Mouse (Mus musculus): ENCODE data around the gene Car14. TPM values are rescaled to one million over a fixed set of nuclear protein-coding genes. Genes with fewer than 3 reads are reported as not detected.

Gene Car14
- total and polyA plus RNA-seq, 2 experiments from 2014 or later, result 9.4 to 16.7 TPM

GRCm38 (mm10) chr3:95932566-95932965 is 28.1 kb upstream of the Car14 start:
- 89% methylated on average over 7 of the region's 7 CpGs for WGBS
- Histone ChIP-seq H3K27ac (no peak overlapping the region), H3K4me3 (ENCODE audit: low read length) (no peak overlapping the region), H3K36me3 (ENCODE audit: insufficient read depth, low read length) (peaks cover 16% of the 10 kb centered on the region; the same call in 1 of the 2 replicates), H3K9ac (replicated peaks; ENCODE audit: low read length) (no peak overlapping the region), H3K27me3 (ENCODE audit: insufficient read depth, low read length) (no peaks in the 10 kb centered on the region), H3K4me1 (ENCODE audit: insufficient read depth, low read length) (no peaks in the 10 kb centered on the region), H3K4me2 (ENCODE audit: low read depth, low read length) (no peak overlapping the region), H3K9me3 (ENCODE audit: low read length) (no peaks in the 10 kb centered on the region)
- no peak for TF ChIP-seq CTCF (IDR thresholded peaks at IDR 0.05; ENCODE audit: low read depth)
- no peak for DNase-seq (ENCODE audit: low spot score)
- no peak for ATAC-seq

DNA sequence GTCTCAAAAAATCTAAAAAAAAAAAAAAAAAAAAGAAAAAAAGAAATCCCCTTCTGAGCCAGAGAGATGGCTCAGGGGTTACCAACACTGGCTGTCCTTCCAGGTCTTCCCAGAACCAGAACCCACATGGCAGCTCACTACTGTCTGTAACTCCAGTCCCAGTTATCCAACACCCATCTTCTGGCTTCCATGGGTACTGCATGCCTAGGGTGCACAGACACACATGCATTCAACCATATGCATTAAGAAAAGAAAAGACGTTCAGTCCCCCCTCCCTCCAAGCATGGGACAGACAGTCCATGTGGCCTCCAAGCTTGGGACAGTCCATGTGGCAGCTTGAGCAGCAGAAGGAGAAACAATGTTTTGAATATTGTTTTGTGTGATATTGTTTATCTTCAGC is 27.7 kb upstream of the Car14 start:
- H3K27ac ChIP-seq, result no peak overlapping the region
- H3K9ac ChIP-seq (replicated peaks; ENCODE audit: low read length), result no peak overlapping the region
- ATAC-seq, result no peak
- no peaks in the 10 kb centered on the region for H3K4me1 ChIP-seq (ENCODE audit: insufficient read depth, low read length)
- H3K9me3 ChIP-seq (ENCODE audit: low read length), result no peaks in the 10 kb centered on the region
- peaks cover 12% of the 10 kb centered on the region; the same call in 1 of the 2 replicates for H3K36me3 ChIP-seq (ENCODE audit: insufficient read depth, low read length)
- H3K4me2 ChIP-seq (ENCODE audit: low read depth, low read length), result no peak overlapping the region
- H3K4me3 ChIP-seq (ENCODE audit: low read length), result no peak overlapping the region
- no peaks in the 10 kb centered on the region for H3K27me3 ChIP-seq (ENCODE audit: insufficient read depth, low read length)
- WGBS, result 44% methylated on average over 1 of the region's 1 CpGs
- TF ChIP-seq CTCF (IDR thresholded peaks at IDR 0.05; ENCODE audit: low read depth), result peak; percentile 21
- no peak for DNase-seq (ENCODE audit: low spot score)

DNA sequence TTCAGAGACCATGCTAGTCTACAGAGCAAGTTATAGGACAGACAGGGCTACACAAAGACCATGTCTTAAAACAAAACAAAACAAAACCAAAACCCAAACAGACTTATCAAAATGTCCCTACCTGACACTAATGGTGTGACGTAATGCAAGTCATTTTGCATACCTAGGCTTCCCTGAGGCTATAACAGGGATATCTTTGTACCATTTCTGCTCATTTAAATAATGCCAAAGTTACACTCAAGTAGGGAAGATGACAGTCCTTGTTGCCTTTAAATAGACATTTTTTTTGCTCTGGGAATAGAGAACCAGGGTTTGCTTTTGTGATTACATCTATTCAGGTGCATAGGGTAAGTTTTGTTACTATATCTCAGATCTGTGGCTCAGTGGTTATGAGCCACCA is 27.0 kb upstream of the Car14 start:
- TF ChIP-seq CTCF (IDR thresholded peaks at IDR 0.05; ENCODE audit: low read depth), result no peak
- ATAC-seq, result no peak
- Histone ChIP-seq H3K9me3 (ENCODE audit: low read length) (no peaks in the 10 kb centered on the region), H3K4me2 (ENCODE audit: low read depth, low read length) (no peak overlapping the region), H3K36me3 (ENCODE audit: insufficient read depth, low read length) (peaks cover 8% of the 10 kb centered on the region; the same call in 1 of the 2 replicates), H3K9ac (replicated peaks; ENCODE audit: low read length) (no peak overlapping the region), H3K4me1 (ENCODE audit: insufficient read depth, low read length) (no peaks in the 10 kb centered on the region), H3K27me3 (ENCODE audit: insufficient read depth, low read length) (no peaks in the 10 kb centered on the region), H3K27ac (no peak overlapping the region), H3K4me3 (ENCODE audit: low read length) (no peak overlapping the region)
- 93% methylated on average over 1 of the region's 1 CpGs for WGBS
- DNase-seq (ENCODE audit: low spot score), result no peak

DNA sequence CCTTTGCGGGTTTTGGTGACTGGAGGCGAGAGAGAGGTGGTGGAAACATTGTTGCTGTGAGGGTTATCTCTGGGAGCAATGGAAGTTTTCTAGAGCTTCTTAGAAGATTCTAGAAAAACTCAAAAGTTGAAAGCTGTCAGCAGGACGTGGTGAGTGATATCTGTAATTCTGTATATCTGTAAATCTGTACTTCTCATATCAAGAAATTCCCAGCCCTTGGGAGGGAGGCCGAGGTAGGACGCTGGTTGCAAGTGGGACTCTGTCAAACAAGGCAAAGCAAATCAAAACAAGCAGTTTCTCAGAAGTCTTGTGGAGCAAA is 25.9 kb upstream of the Car14 start:
- no peak for TF ChIP-seq CTCF (IDR thresholded peaks at IDR 0.05; ENCODE audit: low read depth)
- Histone ChIP-seq H3K27me3 (ENCODE audit: insufficient read depth, low read length) (no peaks in the 10 kb centered on the region), H3K36me3 (ENCODE audit: insufficient read depth, low read length) (peaks cover 6% of the 10 kb centered on the region; the same call in 1 of the 2 replicates), H3K4me1 (ENCODE audit: insufficient read depth, low read length) (no peaks in the 10 kb centered on the region), H3K9me3 (ENCODE audit: low read length) (no peaks in the 10 kb centered on the region), H3K4me3 (ENCODE audit: low read length) (peak overlapping the region; percentile 92), H3K9ac (replicated peaks; ENCODE audit: low read length) (peak overlapping the region; percentile 85), H3K4me2 (ENCODE audit: low read depth, low read length) (peak overlapping the region; percentile 72), H3K27ac (peak overlapping the region; percentile 88; the same call in 1 of the 2 replicates)
- ATAC-seq (no peak), DNase-seq (ENCODE audit: low spot score) (no peak)
- 1% methylated on average over 5 of the region's 5 CpGs for WGBS

DNA sequence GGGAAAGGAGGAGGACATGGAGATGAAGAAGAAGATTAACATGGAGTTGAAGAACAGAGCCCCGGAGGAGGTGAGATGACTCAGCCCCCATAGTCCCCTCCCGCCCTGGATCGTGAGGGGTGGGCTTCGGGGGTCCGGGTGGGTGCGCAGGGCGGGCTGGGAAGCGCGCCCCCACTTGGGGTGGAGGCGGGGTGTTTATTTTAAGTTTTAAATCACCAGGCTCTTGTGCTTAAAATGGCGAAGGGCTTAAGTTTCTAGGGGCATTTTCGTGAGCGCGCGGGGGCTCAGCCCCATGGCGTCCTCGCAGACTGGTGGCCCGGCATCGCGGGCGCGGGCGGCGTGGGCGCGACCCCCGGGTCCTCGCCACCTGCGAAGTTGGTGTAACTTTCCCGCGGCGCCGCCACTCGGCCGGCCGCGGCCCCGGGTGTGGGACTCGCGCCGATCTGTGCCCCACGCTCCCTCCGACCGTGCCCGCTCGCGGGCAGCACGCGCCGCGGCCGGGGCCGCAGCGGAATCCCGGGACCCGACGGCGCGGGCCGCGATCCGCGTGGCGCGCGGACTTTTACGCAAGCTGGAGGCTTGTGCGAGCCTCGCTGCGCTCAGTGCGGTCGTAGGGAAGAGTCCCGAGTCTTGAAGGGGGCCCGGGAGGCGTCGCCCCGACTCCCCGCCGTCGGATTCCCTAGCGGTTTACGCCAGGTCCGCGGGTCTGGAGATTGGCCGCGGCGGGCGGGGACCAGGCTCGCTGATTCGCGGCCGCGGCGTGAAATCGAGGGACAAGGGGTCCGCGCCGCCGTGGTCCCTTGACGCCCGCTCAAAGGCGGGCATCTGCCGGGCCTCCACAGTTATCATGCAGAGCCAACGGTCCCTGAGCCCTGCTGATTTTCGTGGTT is 25.3 kb upstream of the Car14 start:
- Histone ChIP-seq H3K4me1 (ENCODE audit: insufficient read depth, low read length) (no peaks in the 10 kb centered on the region), H3K4me2 (ENCODE audit: low read depth, low read length) (peak overlapping the region; percentile 72), H3K27ac (peak overlapping the region; percentile 88), H3K36me3 (ENCODE audit: insufficient read depth, low read length) (peaks cover 6% of the 10 kb centered on the region; the same call in 1 of the 2 replicates), H3K4me3 (ENCODE audit: low read length) (peak overlapping the region; percentile 92), H3K9ac (replicated peaks; ENCODE audit: low read length) (peak overlapping the region; percentile 85), H3K9me3 (ENCODE audit: low read length) (no peaks in the 10 kb centered on the region), H3K27me3 (ENCODE audit: insufficient read depth, low read length) (no peaks in the 10 kb centered on the region)
- ATAC-seq (peak; percentile 21), DNase-seq (ENCODE audit: low spot score) (peak; percentile 60)
- WGBS, result under 1% methylated on average over 102 of the region's 105 CpGs
- no peak for TF ChIP-seq CTCF (IDR thresholded peaks at IDR 0.05; ENCODE audit: low read depth)

- H3K9me3 ChIP-seq (ENCODE audit: low read length), result no peaks in the 10 kb centered on the region
- no peaks in the 10 kb centered on the region for H3K36me3 ChIP-seq (ENCODE audit: insufficient read depth, low read length)
- no peaks in the 10 kb centered on the region for H3K27me3 ChIP-seq (ENCODE audit: insufficient read depth, low read length)
- peak within 1 kb of the TSS; percentile 79 for H3K4me2 ChIP-seq (ENCODE audit: low read depth, low read length)
- H3K4me3 ChIP-seq (ENCODE audit: low read length), result peak within 1 kb of the TSS; percentile 92
- H3K27ac ChIP-seq, result peak within 1 kb of the TSS; percentile 88
- DNase-seq (ENCODE audit: low spot score) (peak; percentile 100), ATAC-seq (peak; percentile 100)
- TF ChIP-seq CTCF (IDR thresholded peaks at IDR 0.05; ENCODE audit: low read depth), result no peak
- no peaks in the 10 kb centered on the region for H3K4me1 ChIP-seq (ENCODE audit: insufficient read depth, low read length)
- peak within 1 kb of the TSS; percentile 85 for H3K9ac ChIP-seq (replicated peaks; ENCODE audit: low read length)
- WGBS, result under 1% methylated on average over 49 of the region's 49 CpGs
These were observed 24.4 kb upstream of the Car14 start, which contains the start of gene Anp32e for GRCm38 (mm10) chr3:95928658-95929503. Gene Anp32e (plus strand): TSS chr3:95929246.

All from hindbrain, postnatal 0 days (tissue).